Mouse (Mus musculus): ENCODE measurements around the gene Kif1bp.

GRCm38 (mm10) chr10:62542928-62543327 is 35.3 kb downstream of the Kif1bp start:
- TF ChIP-seq GATA1 (IDR thresholded peaks at IDR 0.05; ENCODE audit: borderline replicate concordance, low read length) (no peak), FLI1 (IDR thresholded peaks at IDR 0.05; ENCODE audit: low read length) (no peak)
